Mouse (Mus musculus): ENCODE data around the gene Nmrk2.
"Not testable (repeated sequence)": the region's sequence is repeated elsewhere in the genome, so short reads cannot be mapped to it uniquely, and the experiment has no call there.

Nmrk2 gene

GRCm38 (mm10) chr10:81182336-81183333 is 19.2 kb downstream of the Nmrk2 start, which contains the start of gene Dapk3:
Dapk3 (plus strand) TSS chr10:81183005.
- peak; percentile 98 for DNase-seq

GRCm38 (mm10) chr10:81181860-81182259 is 20.0 kb downstream of the Nmrk2 start:
- DNase-seq, result not testable (repeated sequence)

- no peak for DNase-seq
Measured at GRCm38 (mm10) chr10:81180946-81181345, 20.9 kb downstream of the Nmrk2 start.

- no peak for DNase-seq
Measured at GRCm38 (mm10) chr10:81179451-81180342, 22.2 kb downstream of the Nmrk2 start.

GRCm38 (mm10) chr10:81178927-81179326 is 22.9 kb downstream of the Nmrk2 start:
- no peak for DNase-seq

- DNase-seq, result no peak
Measured at GRCm38 (mm10) chr10:81177958-81178712, 23.7 kb downstream of the Nmrk2 start.

- peak; percentile 57 for DNase-seq
Measured at GRCm38 (mm10) chr10:81177491-81177925, 24.3 kb downstream of the Nmrk2 start.

- peak; percentile 100 for DNase-seq
Measured at GRCm38 (mm10) chr10:81176466-81177271, 25.2 kb downstream of the Nmrk2 start, which contains the start of gene Eef2. Eef2 (plus strand) TSS chr10:81176631.

GRCm38 (mm10) chr10:81175936-81176465 is 25.9 kb downstream of the Nmrk2 start:
- DNase-seq, result no peak

- not testable (repeated sequence) for DNase-seq
Measured at GRCm38 (mm10) chr10:81175345-81175701, 26.5 kb downstream of the Nmrk2 start.

- DNase-seq, result peak; percentile 91
Measured at GRCm38 (mm10) chr10:81174617-81175344, 27.1 kb downstream of the Nmrk2 start.

GRCm38 (mm10) chr10:81173132-81173531 is 28.7 kb downstream of the Nmrk2 start:
- DNase-seq, result peak; percentile 86

- DNase-seq, result peak; percentile 62
Measured at GRCm38 (mm10) chr10:81169411-81169900, 32.4 kb downstream of the Nmrk2 start.

- peak; percentile 92 for DNase-seq
Measured at GRCm38 (mm10) chr10:81168521-81169244, 33.2 kb downstream of the Nmrk2 start.

GRCm38 (mm10) chr10:81168087-81168431 is 33.8 kb downstream of the Nmrk2 start:
- no peak for DNase-seq

- peak; percentile 100 for DNase-seq
Measured at GRCm38 (mm10) chr10:81167200-81168086, 34.4 kb downstream of the Nmrk2 start, which contains the start of gene Pias4. Pias4 (minus strand) TSS chr10:81167923.

- DNase-seq, result no peak
Measured at GRCm38 (mm10) chr10:81165118-81165517, 36.7 kb downstream of the Nmrk2 start.

GRCm38 (mm10) chr10:81162318-81162652 is 39.6 kb downstream of the Nmrk2 start:
- DNase-seq, result no peak

Data from kidney, postnatal 14 days (tissue).